Mouse (Mus musculus): ENCODE measurements around the gene Cdh23.

DNA sequence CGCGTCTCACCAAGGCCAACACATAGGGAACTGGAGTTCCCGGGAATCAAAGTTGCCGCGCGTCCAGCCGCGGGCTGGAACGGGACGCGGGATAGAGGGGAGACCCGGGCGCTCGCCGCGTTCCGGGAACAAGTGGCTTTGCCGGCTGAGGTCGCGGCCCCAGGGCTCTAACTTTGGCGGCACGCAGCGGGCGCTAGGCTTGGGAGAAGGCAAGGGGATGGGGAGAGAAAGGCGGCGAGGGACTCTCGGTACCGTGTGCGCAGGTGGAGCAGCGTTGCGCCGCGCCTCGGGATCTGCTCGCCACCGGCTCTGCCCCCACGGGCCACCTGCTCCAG lies 9.7 kb downstream of the Cdh23 start:
- TF ChIP-seq CTCF (IDR thresholded peaks at IDR 0.05; ENCODE audit: low read depth, low read length) (no peak), GATA1 (IDR thresholded peaks at IDR 0.05; ENCODE audit: borderline replicate concordance, low read length) (no peak), POLR2AphosphoS5 (IDR thresholded peaks at IDR 0.05; ENCODE audit: insufficient replicate concordance, low read depth, low read length) (no peak), TAL1 (conservative IDR thresholded peaks at IDR 0.05; ENCODE audit: low read depth, low read length) (no peak), GATA2 (IDR thresholded peaks at IDR 0.05; ENCODE audit: borderline replicate concordance, low read depth, low read length) (no peak)

All from G1E (cell line).